Mouse (Mus musculus) spleen, adult 2 months (tissue): ENCODE measurements around the gene H2-T22.

Experiments
- CTCF ChIP-seq: fragments of 200-500 bp; IDR thresholded peaks from 2 replicates; pipeline ENCODE4 v1.5.1; 2011; ENCODE audit warnings: mild to moderate bottlenecking, inconsistent platforms; ENCODE audit not compliant: insufficient read depth, insufficient read length, insufficient replicate concordance; ENCODE audit errors: extremely low read depth
- POLR2A ChIP-seq: fragments of 200-500 bp; IDR thresholded peaks from 2 replicates; pipeline ENCODE4 v1.6.1; 2011; ENCODE audit warnings: low read depth, low read length, inconsistent platforms

GRCm38 (mm10) chr17:36027663-36028062, 14.9 kb downstream of the H2-T22 start:
- TF ChIP-seq POLR2A (no peak), CTCF (no peak)
